Mouse (Mus musculus) ES-E14 (cell line): ENCODE data around the gene Bicdl1. TPM values are rescaled to one million over a fixed set of nuclear protein-coding genes. Genes with fewer than 3 reads are reported as not detected.
A peak's percentile ranks its signal among the peaks of the same experiment; 100 is the strongest.

ENCODE experiments used
- DNase-seq: peaks from one replicate; pipeline ENCODE4 v3.0.0-alpha.2; 2013; ENCODE audit warnings: low read depth, low spot score
- H3K27ac ChIP-seq: 2 replicates; pipeline ENCODE4 v1.5.1; 2012; ENCODE audit warnings: low read depth, mild to moderate bottlenecking, low read length, moderate library complexity, mixed read lengths; ENCODE audit not compliant: poor library complexity, insufficient read depth, severe bottlenecking
- H3K36me3 ChIP-seq: 2 replicates; pipeline ENCODE4 v1.6.1; 2012; ENCODE audit warnings: mild to moderate bottlenecking, low read length, moderate library complexity, mixed read lengths; ENCODE audit not compliant: control insufficient read depth, poor library complexity, insufficient read depth, severe bottlenecking
- H3K4me1 ChIP-seq, 2 experiments: fragments of 150-350 bp in 1 of 2; sonication (generic) in 1 of 2; 2 replicates each; pipeline ENCODE4 v1.6.1; 2012; ENCODE audit warnings: low read length in 2 of 2, mild to moderate bottlenecking in 1 of 2, mixed read lengths in 1 of 2; ENCODE audit not compliant: control insufficient read depth in 2 of 2, insufficient read depth in 2 of 2, poor library complexity in 1 of 2
- H3K4me3 ChIP-seq, 2 experiments: fragments of 150-350 bp in 1 of 2; sonication (generic) in 1 of 2; 2 replicates each; pipeline ENCODE4 v1.5.1; 2012; ENCODE audit warnings: low read length in 2 of 2, low read depth in 1 of 2, mild to moderate bottlenecking in 1 of 2, mixed read lengths in 1 of 2; ENCODE audit not compliant: insufficient read depth in 1 of 2, poor library complexity in 1 of 2, severe bottlenecking in 1 of 2
- H3K9ac ChIP-seq: 2 replicates; pipeline ENCODE4 v1.6.1; 2012; ENCODE audit warnings: low read depth, mild to moderate bottlenecking, low read length, mixed read lengths; ENCODE audit not compliant: poor library complexity, insufficient read depth, severe bottlenecking
- H3K9me3 ChIP-seq: fragments of 150-350 bp; sonication (generic); 2 replicates; pipeline ENCODE4 v1.6.1; 2012; ENCODE audit warnings: low read depth, mild to moderate bottlenecking, low read length; ENCODE audit not compliant: control insufficient read depth, insufficient read depth
- CHD2 ChIP-seq: IDR thresholded peaks from 2 replicates; pipeline ENCODE4 v1.6.1; 2014; ENCODE audit warnings: mild to moderate bottlenecking, low read depth, low read length, inconsistent platforms
- HCFC1 ChIP-seq: IDR thresholded peaks from 2 replicates; pipeline ENCODE4 v1.6.1; 2012; ENCODE audit warnings: low read length, inconsistent platforms, borderline replicate concordance; ENCODE audit not compliant: insufficient read depth
- MAFK ChIP-seq: IDR thresholded peaks from 2 replicates; pipeline ENCODE4 v1.6.1; 2014; ENCODE audit warnings: mild to moderate bottlenecking, low read depth, low read length, inconsistent platforms; ENCODE audit not compliant: insufficient read depth
- ZC3H11A ChIP-seq: IDR thresholded peaks from 2 replicates; pipeline ENCODE4 v1.6.1; 2012; ENCODE audit warnings: low read depth, mild to moderate bottlenecking, inconsistent platforms, low read length, borderline replicate concordance
- ZNF384 ChIP-seq: IDR thresholded peaks from 2 replicates; pipeline ENCODE4 v1.6.1; 2012; ENCODE audit warnings: low read depth, low read length, inconsistent platforms
- in situ Hi-C, 2 experiments: fragments of 600-800 bp; cut with MboI; formaldehyde crosslinking; loops; one replicate each; pipeline ENCODE4 v1.15.1; 2025; ENCODE audit warnings: low sequenced_read_pairs in 2 of 2, inconsistent platforms in 1 of 2; ENCODE audit not compliant: unreplicated experiment in 2 of 2
- total RNA-seq: library from RNA; depleted of rRNA; stranded (reverse); fragments of 300-350 nt; gene quantifications from 2 replicates; pipeline ENCODE4 v1.2.3, GENCODE M21; 2012

The Bicdl1 gene
- total RNA-seq, 1 experiment = 18.5 TPM

GRCm38 (mm10) chr5:115708930-115709329, 22.5 kb downstream of the Bicdl1 start:
- Histone ChIP-seq H3K4me1 (peaks cover 4% of the 10 kb centered on the region in 2 experiments; a peak in 3 of 4 replicates), H3K36me3 (no peaks in the 10 kb centered on the region), H3K9ac (no peak overlapping the region), H3K4me3 (no peak overlapping the region), H3K27ac (no peak overlapping the region), H3K9me3 (no peaks in the 10 kb centered on the region)
- TF ChIP-seq ZC3H11A = no peak
- in situ Hi-C loops = no loop called here
- DNase-seq = no peak

- H3K4me3 ChIP-seq = no peak overlapping the region
- H3K9ac ChIP-seq = no peak overlapping the region
- peaks cover 0 to 6% of the 10 kb centered on the region in 2 experiments; a peak in 2 of 4 replicates for H3K4me1 ChIP-seq
- H3K27ac ChIP-seq = no peak overlapping the region
- H3K9me3 ChIP-seq = no peaks in the 10 kb centered on the region
- H3K36me3 ChIP-seq = no peaks in the 10 kb centered on the region
- no peak for DNase-seq
- in situ Hi-C loops = no loop called here
- TF ChIP-seq CHD2 (no peak), MAFK (peak; percentile 100)
Observed at GRCm38 (mm10) chr5:115701981-115702380, 29.4 kb downstream of the Bicdl1 start.

GRCm38 (mm10) chr5:115701215-115701614, 30.2 kb downstream of the Bicdl1 start:
- Histone ChIP-seq H3K36me3 (no peaks in the 10 kb centered on the region), H3K4me3 (no peak overlapping the region), H3K9ac (no peak overlapping the region), H3K4me1 (peaks cover 0 to 11% of the 10 kb centered on the region in 2 experiments; a peak in 1 of 4 replicates), H3K27ac (no peak overlapping the region), H3K9me3 (no peaks in the 10 kb centered on the region)
- in situ Hi-C loops = no loop called here
- TF ChIP-seq ZNF384 (no peak), CHD2 (no peak), MAFK (no peak), HCFC1 (no peak), ZC3H11A (no peak)
- no peak for DNase-seq

GRCm38 (mm10) chr5:115696811-115697210, 34.6 kb downstream of the Bicdl1 start:
- Histone ChIP-seq H3K4me3 (no peak overlapping the region), H3K27ac (no peak overlapping the region), H3K9me3 (no peaks in the 10 kb centered on the region), H3K4me1 (peaks cover 11 to 26% of the 10 kb centered on the region in 2 experiments; a peak in 2 of 4 replicates), H3K9ac (no peak overlapping the region), H3K36me3 (no peaks in the 10 kb centered on the region)
- TF ChIP-seq ZC3H11A (no peak), ZNF384 (no peak), CHD2 (no peak), HCFC1 (no peak), MAFK (no peak)
- no peak for DNase-seq
- in situ Hi-C loops = no loop called here

GRCm38 (mm10) chr5:115695191-115695770, 36.1 kb downstream of the Bicdl1 start:
- no peak overlapping the region; the same call in 1 of the 2 replicates for H3K27ac ChIP-seq

More at GRCm38 (mm10) chr5:115695191-115695770, 36.1 kb downstream of the Bicdl1 start:
- no peak for TF ChIP-seq CHD2
- TF ChIP-seq ZNF384 = no peak
- no peak for TF ChIP-seq MAFK
- no peak for TF ChIP-seq HCFC1
- TF ChIP-seq ZC3H11A = no peak
- in situ Hi-C loops = no loop called here
- no peak overlapping the region for H3K9ac ChIP-seq
- no peak overlapping the region for H3K4me3 ChIP-seq
- DNase-seq = no peak
- H3K9me3 ChIP-seq = no peaks in the 10 kb centered on the region
- H3K4me1 ChIP-seq = peaks cover 11 to 26% of the 10 kb centered on the region in 2 experiments; a peak in 2 of 4 replicates
- H3K36me3 ChIP-seq = no peaks in the 10 kb centered on the region
